Mouse (Mus musculus) right cerebral cortex, postnatal 14 days (tissue): Measurements from ENCODE around the gene Gdf3.
A peak's percentile ranks its signal among the peaks of the same experiment; 100 is the strongest.

Source experiments
- DNase-seq: peaks from one replicate; pipeline ENCODE4 v3.0.0; 2022

Gene Gdf3

GRCm38 (mm10) chr6:122561005-122561404 lies 48.9 kb downstream of the Gdf3 start:
- no peak for DNase-seq

GRCm38 (mm10) chr6:122560427-122560826 lies 49.5 kb downstream of the Gdf3 start:
- DNase-seq = peak; percentile 75

GRCm38 (mm10) chr6:122556959-122557561 lies 52.8 kb downstream of the Gdf3 start:
- DNase-seq = peak; percentile 73
